Mouse (Mus musculus) erythroblast, embryonic 14.5 days (primary cell): ENCODE measurements around the gene Gm45521.

Source experiments
- GATA1 ChIP-seq: IDR thresholded peaks from 2 replicates; pipeline ENCODE4 v1.6.1; 2012; ENCODE audit warnings: low read length, inconsistent platforms, mixed read lengths
- TAL1 ChIP-seq: IDR thresholded peaks from 3 replicates; pipeline ENCODE4 v1.6.1; 2012; ENCODE audit warnings: low read length, inconsistent platforms, mixed read lengths

GRCm38 (mm10) chr14:8003727-8004670, 46.9 kb downstream of the Gm45521 start:
- no peak for TF ChIP-seq TAL1
- no peak for TF ChIP-seq GATA1
